Mouse (Mus musculus): ENCODE measurements at regions not wholly inside any gene's neighbourhood (a gene's known extent, or its start where the extent isn't known, plus 50 kb on each side); places are given as distances from the start of the nearest gene placed in this dataset.

DNA sequence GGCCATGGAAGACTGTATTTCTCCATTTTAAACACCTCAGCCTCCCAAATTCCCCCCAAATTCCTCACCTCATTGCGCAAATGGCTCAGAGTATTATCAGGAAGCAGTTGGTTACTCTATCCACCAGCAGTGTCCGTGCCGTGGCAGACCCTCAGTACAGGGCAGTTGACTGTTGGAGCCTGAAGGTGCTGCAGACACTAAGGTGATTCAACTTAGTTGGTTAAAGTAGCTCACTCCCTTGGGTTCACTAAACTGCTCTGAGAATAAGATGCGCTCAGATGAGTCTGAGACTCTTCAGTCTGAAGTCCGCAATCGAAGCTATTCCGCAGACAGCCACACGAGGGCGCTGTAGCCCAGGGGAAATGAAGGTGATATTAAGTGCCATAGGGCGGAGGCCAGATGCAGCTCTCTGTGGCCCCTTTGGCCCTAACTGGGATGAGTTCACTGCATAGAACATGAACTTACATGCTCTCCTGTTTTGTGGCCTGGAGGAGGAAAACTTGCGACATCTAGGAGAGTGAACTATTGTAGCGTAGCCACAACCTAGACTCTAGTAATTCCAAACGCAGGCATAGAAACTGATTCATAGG is 62.9 kb downstream of the Amer3 start:
- 37% methylated on average over 13 of the region's 13 CpGs for WGBS
- Histone ChIP-seq H3K27ac (replicated peaks) (no peak overlapping the region), H3K36me3 (no peaks in the 10 kb centered on the region)

DNA sequence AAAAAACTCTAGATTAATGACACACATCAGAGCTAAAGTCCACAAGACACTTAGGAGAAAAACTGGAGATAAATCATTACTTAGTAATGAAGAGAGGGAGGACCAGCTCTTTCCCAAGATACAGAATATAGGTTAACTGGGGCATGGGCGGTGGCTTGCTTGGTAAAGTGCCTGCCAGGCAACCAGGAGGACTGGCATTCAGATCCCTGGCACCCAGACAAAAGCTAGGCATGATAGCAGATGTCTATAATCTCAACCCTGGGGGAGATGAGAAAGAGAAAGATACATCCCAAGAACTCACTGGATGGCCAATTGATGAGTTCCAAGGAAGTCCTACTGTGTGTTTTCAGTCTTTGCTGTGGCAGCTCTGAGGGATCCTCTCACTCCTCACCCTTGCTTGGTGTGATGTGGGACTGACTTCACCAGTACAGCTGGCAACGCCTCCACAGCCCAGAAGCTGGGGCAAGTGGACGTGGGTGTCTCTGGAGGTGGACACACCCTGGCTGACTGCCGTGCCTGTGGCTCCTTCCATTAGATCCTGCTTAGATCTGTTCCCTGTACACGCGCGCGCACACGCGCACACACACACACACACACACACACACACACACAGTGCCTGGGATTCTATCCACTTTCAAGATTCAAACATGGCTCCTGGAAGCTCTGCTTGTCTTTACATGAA is 74.6 kb downstream of the Amer3 start:
- H3K9me3 ChIP-seq = no peaks in the 10 kb centered on the region
- no peaks in the 10 kb centered on the region for H3K36me3 ChIP-seq
- no peak for ATAC-seq (ENCODE audit: low FRiP score, low read depth)
- H3K4me3 ChIP-seq = no peak overlapping the region
- WGBS = 90% methylated on average over 10 of the region's 10 CpGs
- H3K27me3 ChIP-seq = no peaks in the 10 kb centered on the region
- H3K4me2 ChIP-seq = no peak overlapping the region
- no peaks in the 10 kb centered on the region for H3K4me1 ChIP-seq (replicated peaks)
- no peak overlapping the region for H3K9ac ChIP-seq
- H3K27ac ChIP-seq (replicated peaks) = no peak overlapping the region

More for the DNA sequence above, 62.9 kb downstream of the Amer3 start:
- H3K27me3 ChIP-seq = no peaks in the 10 kb centered on the region
- no peak overlapping the region for H3K9ac ChIP-seq
- H3K4me1 ChIP-seq (replicated peaks) = no peaks in the 10 kb centered on the region
- ATAC-seq (ENCODE audit: low FRiP score, low read depth) = peak; percentile 56
- H3K4me3 ChIP-seq = no peak overlapping the region
- no peak overlapping the region for H3K4me2 ChIP-seq
- no peaks in the 10 kb centered on the region for H3K9me3 ChIP-seq

DNA sequence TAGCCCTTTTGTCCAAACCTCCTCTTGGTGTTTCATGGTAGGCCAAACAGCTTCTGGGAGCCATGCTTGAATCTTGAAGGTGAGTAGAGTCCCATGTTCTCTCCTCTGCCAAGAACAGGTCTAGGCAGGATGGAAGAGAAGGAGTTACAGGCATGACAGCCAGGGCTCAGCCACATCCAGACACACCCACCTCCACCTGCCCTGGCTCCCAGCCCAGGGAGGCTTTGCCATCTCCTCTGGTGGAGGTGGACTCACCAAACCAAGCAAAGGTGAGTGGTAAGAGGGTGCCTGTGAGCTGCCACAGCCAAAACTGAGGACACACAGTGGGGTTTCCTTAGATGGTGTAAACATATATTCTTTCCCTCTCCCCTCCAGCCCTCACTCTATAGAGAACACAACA is 78.0 kb downstream of the Amer3 start:
- Histone ChIP-seq H3K9me3 (no peaks in the 10 kb centered on the region), H3K4me2 (no peak overlapping the region), H3K27ac (replicated peaks) (no peak overlapping the region), H3K9ac (no peak overlapping the region), H3K4me3 (no peak overlapping the region), H3K36me3 (no peaks in the 10 kb centered on the region), H3K27me3 (no peaks in the 10 kb centered on the region), H3K4me1 (replicated peaks) (no peaks in the 10 kb centered on the region)
- ATAC-seq (ENCODE audit: low FRiP score, low read depth) = no peak

DNA sequence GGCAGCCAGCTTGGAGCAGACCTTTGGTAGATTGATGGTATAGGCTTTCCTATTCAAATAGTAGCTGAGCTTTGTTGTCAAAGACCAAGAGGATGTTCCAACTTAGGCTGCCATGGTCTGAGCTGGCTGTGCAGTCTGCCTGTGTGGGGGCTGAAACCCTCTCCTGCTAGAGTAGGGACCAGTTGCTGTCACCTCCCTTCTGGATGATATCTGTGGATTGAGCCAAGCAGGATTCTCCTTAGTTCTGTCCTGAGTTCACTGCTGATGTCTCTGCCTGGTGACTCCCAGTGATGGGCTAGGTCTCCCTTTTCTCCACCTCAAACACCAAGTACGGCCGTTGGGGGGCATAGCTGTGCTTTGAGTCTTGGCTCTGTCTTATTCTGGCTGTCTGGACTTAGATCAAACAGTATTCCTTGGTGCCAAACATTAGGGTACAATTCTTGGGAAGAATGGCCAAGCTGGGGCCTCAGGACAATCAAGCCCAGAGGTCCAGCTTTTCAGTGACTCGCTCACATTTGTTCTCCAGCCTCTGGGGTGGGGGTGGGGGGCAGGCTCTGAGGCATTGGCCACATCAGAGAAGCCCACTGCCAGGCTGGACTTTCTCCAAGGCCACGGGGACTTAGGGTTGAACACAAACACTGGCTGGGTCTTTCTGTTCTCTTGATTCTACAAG is 84.6 kb downstream of the Amer3 start:
- Histone ChIP-seq H3K9me3 (no peaks in the 10 kb centered on the region), H3K36me3 (no peaks in the 10 kb centered on the region), H3K4me1 (replicated peaks) (peaks cover 21% of the 10 kb centered on the region; the same call in 1 of the 2 replicates), H3K4me2 (peak overlapping the region; percentile 20; the same call in 1 of the 2 replicates), H3K4me3 (no peak overlapping the region), H3K27me3 (no peaks in the 10 kb centered on the region), H3K9ac (no peak overlapping the region), H3K27ac (replicated peaks) (peak overlapping the region; percentile 86)
- ATAC-seq (ENCODE audit: low FRiP score, low read depth) = peak; percentile 50
- WGBS = 64% methylated on average over 4 of the region's 4 CpGs

DNA sequence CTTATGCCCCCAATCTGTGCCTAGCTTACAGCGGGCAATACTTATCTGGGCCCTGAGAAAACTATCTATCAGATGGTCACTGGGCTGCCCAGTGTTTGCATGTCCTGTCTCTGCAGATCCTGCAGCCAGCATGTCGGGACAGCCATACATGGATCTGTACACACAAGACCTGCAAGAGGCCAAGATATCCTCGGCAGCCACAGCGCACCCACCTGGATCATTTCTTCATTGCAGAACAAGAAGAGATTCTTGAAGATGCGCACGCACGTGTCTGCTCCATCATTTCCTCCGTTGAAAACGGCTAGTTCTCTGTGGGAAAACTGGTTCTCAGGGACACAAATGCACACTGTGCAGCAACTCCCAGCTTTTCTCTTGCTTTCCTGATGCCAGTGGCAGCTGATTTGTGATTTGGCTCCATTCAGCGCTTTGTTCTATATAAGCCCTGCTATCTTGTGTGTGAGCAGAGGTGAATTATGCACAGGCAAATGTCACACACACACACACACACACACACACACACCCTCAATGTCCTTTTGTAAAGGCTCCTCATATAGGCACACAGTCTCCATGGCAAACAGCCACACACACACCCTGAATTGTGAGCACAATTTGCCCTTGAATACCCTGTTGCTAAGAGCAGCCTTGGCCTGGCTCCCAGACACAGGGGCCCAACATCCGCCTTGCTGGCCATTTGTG is 85.5 kb downstream of the Amer3 start:
- peak; percentile 78 for ATAC-seq (ENCODE audit: low FRiP score, low read depth)
- peak overlapping the region; percentile 20 for H3K4me2 ChIP-seq
- no peak overlapping the region for H3K9ac ChIP-seq
- H3K9me3 ChIP-seq = no peaks in the 10 kb centered on the region
- 40% methylated on average over 11 of the region's 11 CpGs for WGBS
- peaks cover 21% of the 10 kb centered on the region; the same call in 1 of the 2 replicates for H3K4me1 ChIP-seq (replicated peaks)
- H3K27me3 ChIP-seq = no peaks in the 10 kb centered on the region
- H3K4me3 ChIP-seq = no peak overlapping the region
- peak overlapping the region; percentile 86 for H3K27ac ChIP-seq (replicated peaks)
- H3K36me3 ChIP-seq = no peaks in the 10 kb centered on the region

DNA sequence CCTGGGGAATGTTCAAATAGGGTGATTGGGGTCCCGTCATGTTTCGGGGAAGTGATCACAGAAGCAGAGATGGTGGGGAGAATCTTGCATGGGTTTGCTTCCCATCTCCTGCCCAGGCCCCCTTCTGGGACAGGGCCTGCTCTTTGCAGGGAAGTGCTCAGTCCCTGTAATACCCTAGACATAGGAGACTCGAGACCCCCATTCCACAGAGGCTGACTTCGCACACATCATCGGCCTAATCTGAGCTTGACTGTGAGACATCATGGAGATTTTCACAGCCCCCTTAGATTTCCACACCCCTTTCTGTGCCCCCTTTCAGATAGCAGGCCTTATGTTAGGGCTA is 86.0 kb downstream of the Amer3 start:
- H3K9me3 ChIP-seq = no peaks in the 10 kb centered on the region
- no peak overlapping the region for H3K4me2 ChIP-seq
- WGBS = 41% methylated on average over 5 of the region's 5 CpGs
- no peaks in the 10 kb centered on the region for H3K27me3 ChIP-seq
- peaks cover 21% of the 10 kb centered on the region; the same call in 1 of the 2 replicates for H3K4me1 ChIP-seq (replicated peaks)
- no peak overlapping the region for H3K4me3 ChIP-seq
- H3K36me3 ChIP-seq = no peaks in the 10 kb centered on the region
- no peak for ATAC-seq (ENCODE audit: low FRiP score, low read depth)
- H3K9ac ChIP-seq = no peak overlapping the region
- peak overlapping the region; percentile 86 for H3K27ac ChIP-seq (replicated peaks)

DNA sequence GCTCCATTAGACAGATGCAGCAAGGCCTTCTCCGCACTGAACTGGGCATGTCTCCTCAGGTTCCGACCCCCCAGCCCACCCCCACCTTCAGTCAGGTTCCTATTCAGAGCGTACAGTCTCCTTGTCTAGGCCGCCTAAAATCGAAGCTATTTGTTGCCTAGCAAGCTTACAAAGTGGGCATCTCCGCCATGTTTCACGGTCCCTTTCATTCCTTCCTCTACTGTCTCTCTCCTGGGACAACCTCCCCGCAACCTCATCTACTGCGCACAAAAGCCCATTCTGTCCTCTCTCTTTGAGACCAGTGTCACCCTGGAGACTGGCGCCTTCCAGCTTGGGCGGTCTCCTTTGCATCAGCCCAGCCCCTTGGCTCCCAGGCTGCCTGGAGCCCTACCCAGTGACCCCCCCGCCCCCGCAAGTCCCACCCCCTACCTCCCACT is 86.8 kb downstream of the Amer3 start:
- Histone ChIP-seq H3K9me3 (no peaks in the 10 kb centered on the region), H3K27me3 (no peaks in the 10 kb centered on the region), H3K4me2 (0 out of 2 replicates have a peak overlapping the region, but pooled peaks have one; percentile 3), H3K27ac (replicated peaks) (peak overlapping the region; percentile 86), H3K9ac (no peak overlapping the region), H3K4me1 (replicated peaks) (peaks cover 21% of the 10 kb centered on the region; the same call in 1 of the 2 replicates), H3K4me3 (no peak overlapping the region), H3K36me3 (no peaks in the 10 kb centered on the region)
- ATAC-seq (ENCODE audit: low FRiP score, low read depth) = peak; percentile 87
- 17% methylated on average over 13 of the region's 13 CpGs for WGBS

DNA sequence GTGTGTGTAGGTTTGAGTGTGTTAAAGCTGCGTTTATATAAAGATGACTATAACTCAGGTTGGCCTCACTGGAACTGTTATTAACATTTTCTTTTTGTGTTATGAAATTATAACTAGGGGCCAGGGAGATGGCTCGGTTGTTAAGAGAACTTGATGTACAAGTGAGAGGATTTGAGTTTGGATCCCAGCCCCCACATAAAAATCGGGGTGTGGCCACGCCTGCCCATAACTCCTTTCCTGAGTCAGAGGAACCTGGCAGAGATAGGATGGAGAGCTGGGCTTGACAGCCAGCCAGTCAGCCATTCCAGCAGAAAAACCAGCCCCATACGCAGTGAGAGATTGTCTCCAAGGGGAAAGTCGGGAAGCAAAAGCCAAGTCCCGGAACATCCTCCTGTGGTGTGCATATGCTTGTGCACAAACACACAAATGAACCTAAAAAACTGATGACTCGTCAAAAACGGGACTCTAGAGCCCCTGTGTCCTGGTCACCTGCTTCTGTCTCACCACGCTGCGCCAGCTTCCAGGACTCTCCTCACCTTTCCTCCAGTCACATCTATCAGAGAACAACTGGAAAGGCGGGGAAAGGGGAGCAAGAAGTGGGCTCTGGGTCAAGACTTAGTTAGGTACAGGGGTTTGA is 97.8 kb downstream of the Amer3 start:
- peak overlapping the region; percentile 93 for H3K4me2 ChIP-seq
- 56% methylated on average over 12 of the region's 12 CpGs for WGBS
- H3K36me3 ChIP-seq = no peaks in the 10 kb centered on the region
- no peak overlapping the region for H3K4me3 ChIP-seq
- no peak for ATAC-seq (ENCODE audit: low FRiP score, low read depth)
- peaks cover 23% of the 10 kb centered on the region for H3K4me1 ChIP-seq (replicated peaks)
- H3K27me3 ChIP-seq = peaks cover 21% of the 10 kb centered on the region
- H3K9ac ChIP-seq = no peak overlapping the region
- H3K27ac ChIP-seq (replicated peaks) = no peak overlapping the region
- no peaks in the 10 kb centered on the region for H3K9me3 ChIP-seq

DNA sequence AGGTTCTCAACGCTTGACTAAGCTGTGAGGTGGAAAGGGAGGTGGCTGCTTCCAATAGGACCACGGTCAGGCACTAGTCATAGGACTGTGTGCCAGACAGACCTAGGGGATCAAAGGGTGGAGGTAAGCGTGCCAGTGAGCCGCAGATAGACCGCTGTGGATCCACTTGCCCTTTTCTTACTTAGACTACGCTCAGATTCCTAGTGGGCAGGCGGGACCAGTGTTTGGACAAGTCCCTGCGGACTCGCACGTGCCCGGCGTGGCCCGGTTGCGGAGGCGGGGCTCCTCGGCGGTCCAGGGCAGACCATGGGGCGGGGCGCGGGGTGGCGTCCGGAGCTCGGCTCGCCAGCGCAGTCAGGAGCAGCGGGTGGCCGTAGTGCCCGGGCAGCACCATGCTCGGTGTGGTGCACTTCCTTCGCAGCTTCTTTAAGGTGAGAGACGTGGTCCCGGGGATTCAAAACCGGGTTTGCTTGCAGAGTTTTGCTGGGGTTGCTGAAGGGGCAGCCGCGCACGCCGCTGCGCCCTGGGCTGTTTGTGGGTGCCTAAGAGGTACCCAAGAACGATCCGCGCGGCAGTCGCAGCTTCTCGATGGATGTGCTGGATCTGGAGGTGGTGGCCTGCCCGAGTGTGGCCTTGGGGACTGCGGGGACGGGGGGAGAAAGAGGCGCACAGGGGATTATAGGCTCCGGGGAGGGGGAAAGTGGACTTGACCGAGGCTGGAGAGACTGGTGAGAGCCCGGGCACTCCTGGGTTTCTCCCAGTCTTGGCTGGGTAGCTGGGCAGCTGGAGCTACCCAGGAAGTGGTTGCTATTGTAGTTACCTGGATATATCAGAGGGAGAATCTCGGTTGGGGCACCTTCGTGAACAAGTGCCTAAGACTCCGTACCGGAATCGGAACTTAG is 98.6 kb downstream of the Amer3 start:
- Histone ChIP-seq H3K4me3 (peak overlapping the region; percentile 48), H3K9me3 (no peaks in the 10 kb centered on the region), H3K27ac (replicated peaks) (peak overlapping the region; percentile 44), H3K27me3 (peaks cover 21% of the 10 kb centered on the region), H3K9ac (peak overlapping the region; percentile 45), H3K4me2 (peak overlapping the region; percentile 93), H3K4me1 (replicated peaks) (peaks cover 23% of the 10 kb centered on the region), H3K36me3 (no peaks in the 10 kb centered on the region)
- under 1% methylated on average over 56 of the region's 56 CpGs for WGBS
- ATAC-seq (ENCODE audit: low FRiP score, low read depth) = peak; percentile 85

DNA sequence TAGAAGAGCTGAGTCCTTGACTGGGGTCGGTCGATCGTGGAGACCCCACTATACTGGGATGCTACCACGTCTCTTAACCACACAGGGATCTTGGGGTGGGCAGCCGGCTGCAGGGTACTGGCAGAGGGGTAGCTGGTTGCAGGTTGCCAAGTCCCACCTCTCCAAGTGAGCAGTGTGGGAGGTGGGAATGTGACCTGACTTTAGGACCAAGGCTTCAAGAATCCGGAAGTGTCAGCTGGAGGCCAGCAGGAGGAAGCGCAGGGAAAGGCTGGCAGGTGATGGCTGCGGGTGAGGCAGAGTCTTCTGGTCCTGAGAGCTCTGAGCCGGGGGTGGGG is 99.2 kb downstream of the Amer3 start:
- peak; percentile 29; the same call in 1 of the 2 replicates for ATAC-seq (ENCODE audit: low FRiP score, low read depth)
- Histone ChIP-seq H3K27ac (replicated peaks) (no peak overlapping the region), H3K4me2 (peak overlapping the region; percentile 93), H3K9me3 (no peaks in the 10 kb centered on the region), H3K4me1 (replicated peaks) (peaks cover 23% of the 10 kb centered on the region), H3K36me3 (no peaks in the 10 kb centered on the region), H3K4me3 (peak overlapping the region; percentile 48), H3K9ac (peak overlapping the region; percentile 45; the same call in 1 of the 2 replicates), H3K27me3 (peaks cover 21% of the 10 kb centered on the region)
- WGBS = 3% methylated on average over 9 of the region's 9 CpGs

DNA sequence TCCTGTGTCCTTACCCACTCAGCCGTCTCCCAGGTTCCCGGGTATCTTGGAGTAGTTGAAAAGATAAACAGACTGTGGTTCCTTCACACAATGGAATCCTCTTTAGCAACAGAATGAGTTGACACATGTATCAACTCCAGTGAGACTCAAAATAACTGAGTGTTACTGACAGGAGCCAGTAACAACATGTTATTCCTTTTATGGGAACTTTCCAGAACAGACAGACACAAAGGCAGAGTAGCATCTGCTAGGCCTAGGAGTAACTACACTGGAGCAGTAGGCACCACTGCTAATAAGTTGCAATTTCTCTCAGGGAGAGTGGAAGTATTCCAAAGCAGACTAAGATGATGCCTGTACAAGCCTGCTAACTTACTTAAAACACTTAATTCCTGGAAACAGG is 107.1 kb downstream of the Amer3 start:
- no peaks in the 10 kb centered on the region for H3K9me3 ChIP-seq
- no peak overlapping the region for H3K4me2 ChIP-seq
- no peak for ATAC-seq (ENCODE audit: low FRiP score, low read depth)
- H3K27me3 ChIP-seq = no peaks in the 10 kb centered on the region
- no peak overlapping the region for H3K4me3 ChIP-seq
- H3K27ac ChIP-seq (replicated peaks) = no peak overlapping the region
- no peaks in the 10 kb centered on the region for H3K36me3 ChIP-seq
- 58% methylated on average over 2 of the region's 2 CpGs for WGBS
- H3K4me1 ChIP-seq (replicated peaks) = no peaks in the 10 kb centered on the region
- no peak overlapping the region for H3K9ac ChIP-seq
